Mouse (Mus musculus) limb, embryonic 15.5 days (tissue): ENCODE measurements around the gene Plpp3. TPM values are rescaled to one million over a fixed set of nuclear protein-coding genes. Genes with fewer than 3 reads are reported as not detected.

Experiments used
- ATAC-seq: fragments of 200-750 bp; cut with Nextera tagmentation; 2 replicates; pipeline ENCODE4 v1.8.0; 2017; ENCODE audit warnings: low read depth, moderate TSS enrichment; ENCODE audit not compliant: insufficient number of reproducible peaks, low FRiP score, low TSS enrichment
- H3K27ac ChIP-seq: fragments of 300-500 bp; sonication (generic); 2 replicates; pipeline ENCODE4 v1.5.1; 2015; ENCODE audit warnings: moderate library complexity, mild to moderate bottlenecking, inconsistent platforms
- H3K27me3 ChIP-seq: fragments of 300-500 bp; sonication (generic); 2 replicates; pipeline ENCODE4 v1.6.1; 2015; ENCODE audit warnings: inconsistent platforms
- H3K36me3 ChIP-seq: fragments of 300-500 bp; sonication (generic); 2 replicates; pipeline ENCODE4 v1.6.1; 2015; ENCODE audit warnings: inconsistent platforms
- H3K4me1 ChIP-seq: fragments of 300-500 bp; sonication (generic); 2 replicates; pipeline ENCODE4 v1.6.1; 2015; ENCODE audit warnings: inconsistent platforms
- H3K4me2 ChIP-seq: fragments of 300-500 bp; sonication (generic); 2 replicates; pipeline ENCODE4 v1.6.1; 2015; ENCODE audit warnings: mild to moderate bottlenecking, inconsistent platforms
- H3K4me3 ChIP-seq: fragments of 300-500 bp; sonication (generic); 2 replicates; pipeline ENCODE4 v1.5.1; 2015; ENCODE audit warnings: mild to moderate bottlenecking, inconsistent platforms
- H3K9ac ChIP-seq: fragments of 300-500 bp; sonication (generic); 2 replicates; pipeline ENCODE4 v1.6.1; 2015; ENCODE audit warnings: inconsistent platforms
- H3K9me3 ChIP-seq: fragments of 300-500 bp; sonication (generic); 2 replicates; pipeline ENCODE4 v1.6.1; 2016; ENCODE audit warnings: inconsistent platforms
- WGBS: fragments of 180-500 bp; shearing (Covaris S2); methylation state at CpG from one replicate; pipeline ENCODE4 v1.1.7; 2015; 5-methylcytosine and 5-hydroxymethylcytosine counted together
- polyA plus RNA-seq: library from polyadenylated mRNA; unstranded; fragments of >200 nt; fragmentation: Nextera tagmentation; extraction: Ambion mirVana; gene quantifications from 2 replicates; pipeline ENCODE4 v1.2.1, GENCODE M21; 2015

The Plpp3 gene
- polyA plus RNA-seq, 1 experiment from 2014 or later: 143 TPM

DNA sequence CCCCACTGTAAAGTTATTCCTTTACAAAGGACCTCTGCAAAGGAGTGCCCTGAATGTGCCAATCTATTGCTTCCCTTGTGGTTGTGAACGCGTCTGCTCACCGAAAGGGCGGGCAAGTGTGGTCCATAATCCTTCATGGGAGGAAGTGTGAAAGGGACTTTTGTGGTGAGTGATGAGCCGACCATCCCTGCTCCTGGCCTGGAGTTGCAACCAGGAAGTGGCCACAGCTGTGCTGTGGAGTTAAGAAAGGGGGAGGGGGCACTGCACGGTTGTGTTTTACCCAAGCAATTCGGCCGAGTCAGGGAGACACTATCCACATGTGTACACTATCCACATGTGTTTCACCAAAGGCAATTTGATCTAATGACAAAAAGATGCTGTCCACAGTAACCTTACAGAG is 49.8 kb downstream of the Plpp3 start:
- Histone ChIP-seq H3K27me3 (no peaks in the 10 kb centered on the region), H3K4me3 (no peak overlapping the region), H3K9ac (no peak overlapping the region), H3K36me3 (peaks cover 40% of the 10 kb centered on the region), H3K27ac (0 out of 2 replicates have a peak overlapping the region, but pooled peaks have one; percentile 14), H3K9me3 (no peaks in the 10 kb centered on the region), H3K4me1 (peaks cover 63% of the 10 kb centered on the region), H3K4me2 (no peak overlapping the region)
- no peak for ATAC-seq
- 32% methylated on average over 8 of the region's 8 CpGs for WGBS

DNA sequence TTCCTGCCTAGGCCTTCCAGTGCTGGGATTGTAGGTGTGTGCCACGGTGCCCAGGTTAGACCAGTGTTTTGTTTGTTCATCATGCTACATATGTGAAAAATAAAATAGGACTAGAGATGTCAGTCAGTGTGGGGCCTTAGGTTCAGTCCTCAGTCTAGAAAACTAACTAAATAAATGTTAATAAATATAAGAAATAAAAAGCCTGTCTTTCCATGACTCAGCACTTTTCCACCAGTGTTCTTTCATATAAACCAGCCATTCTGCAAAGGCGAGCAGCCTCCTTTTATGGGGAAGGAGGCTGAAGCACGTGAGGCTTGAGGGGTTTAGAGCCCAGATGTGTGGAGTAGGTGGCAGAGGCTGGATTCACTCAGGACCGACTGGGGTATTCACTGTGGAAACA is 50.5 kb downstream of the Plpp3 start:
- Histone ChIP-seq H3K36me3 (peaks cover 47% of the 10 kb centered on the region), H3K4me1 (peaks cover 57% of the 10 kb centered on the region)
- ATAC-seq: no peak

DNA sequence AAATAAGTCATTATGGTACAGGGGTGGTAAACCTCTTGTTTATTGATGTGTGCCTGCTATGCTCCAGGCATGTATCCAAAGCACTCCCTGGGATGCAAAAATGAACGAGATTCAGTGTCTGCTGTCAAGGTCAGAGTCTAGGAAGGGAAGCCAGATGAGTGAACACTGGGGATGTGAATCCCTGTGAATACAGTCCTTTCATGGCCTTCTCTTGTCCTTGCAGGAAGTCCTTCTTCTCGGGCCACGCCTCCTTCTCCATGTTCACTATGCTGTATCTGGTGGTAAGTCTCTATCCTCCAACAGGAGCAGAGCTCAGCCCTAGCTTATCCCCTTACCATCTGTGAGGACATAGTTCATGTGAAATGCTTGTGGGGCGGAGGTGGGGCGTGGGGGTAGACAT is 51.8 kb downstream of the Plpp3 start:
- WGBS: 85% methylated on average over 5 of the region's 5 CpGs
- Histone ChIP-seq H3K9ac (no peak overlapping the region), H3K36me3 (peaks cover 56% of the 10 kb centered on the region), H3K4me3 (no peak overlapping the region), H3K4me2 (no peak overlapping the region), H3K27ac (no peak overlapping the region), H3K27me3 (no peaks in the 10 kb centered on the region), H3K4me1 (peaks cover 48% of the 10 kb centered on the region), H3K9me3 (no peaks in the 10 kb centered on the region)
- no peak for ATAC-seq

More for the DNA sequence above, 50.5 kb downstream of the Plpp3 start:
- no peak overlapping the region for H3K9ac ChIP-seq
- H3K4me2 ChIP-seq: no peak overlapping the region
- H3K27ac ChIP-seq: no peak overlapping the region
- no peak overlapping the region for H3K4me3 ChIP-seq
- H3K27me3 ChIP-seq: no peaks in the 10 kb centered on the region
- 58% methylated on average over 4 of the region's 4 CpGs for WGBS
- no peaks in the 10 kb centered on the region for H3K9me3 ChIP-seq

DNA sequence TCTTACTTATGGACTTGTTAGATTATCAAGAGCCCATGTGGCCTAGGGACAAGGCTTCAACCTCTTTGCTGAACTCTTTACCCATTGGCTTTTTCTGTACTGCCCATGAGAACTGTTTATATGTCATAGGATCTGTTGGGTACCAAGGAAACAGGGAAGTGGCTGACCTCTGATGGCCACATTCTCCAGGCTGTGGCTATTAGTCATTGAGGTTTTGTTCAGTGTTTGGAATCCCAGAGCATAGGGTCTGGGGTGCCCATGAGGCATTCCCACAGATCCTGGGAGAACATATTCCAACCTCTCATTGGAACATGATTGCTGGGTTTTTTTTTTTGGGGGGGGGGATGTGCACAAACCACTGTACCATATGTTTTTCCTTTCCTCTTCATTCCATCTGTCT is 56.2 kb downstream of the Plpp3 start:
- peaks cover 21% of the 10 kb centered on the region for H3K4me1 ChIP-seq
- peaks cover 79% of the 10 kb centered on the region for H3K36me3 ChIP-seq
- H3K27ac ChIP-seq: peak overlapping the region; percentile 27; the same call in 1 of the 2 replicates
- no peak overlapping the region for H3K4me3 ChIP-seq
- no peaks in the 10 kb centered on the region for H3K9me3 ChIP-seq
- H3K4me2 ChIP-seq: no peak overlapping the region
- ATAC-seq: no peak
- H3K9ac ChIP-seq: no peak overlapping the region
- H3K27me3 ChIP-seq: no peaks in the 10 kb centered on the region

DNA sequence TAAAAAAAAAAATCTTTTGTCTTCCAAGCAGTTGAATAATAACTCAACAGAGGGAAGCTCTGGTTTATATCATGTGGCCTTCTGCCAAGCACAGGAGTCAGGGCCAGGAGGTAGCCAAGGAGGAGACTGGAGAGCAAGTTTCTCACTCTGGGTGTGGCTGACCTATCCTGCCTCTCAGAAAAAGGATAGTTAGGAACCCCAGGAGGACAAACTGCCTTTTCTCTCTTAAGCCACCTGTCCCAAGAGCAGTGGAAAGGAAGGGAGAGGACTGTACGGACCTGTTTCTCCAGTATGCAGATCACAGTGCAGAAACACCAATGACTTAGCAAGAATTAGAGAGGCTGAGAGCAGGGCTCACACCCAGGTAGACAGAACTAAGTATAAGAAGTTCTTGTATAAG is 57.3 kb downstream of the Plpp3 start:
- Histone ChIP-seq H3K9ac (no peak overlapping the region), H3K36me3 (peaks cover 77% of the 10 kb centered on the region), H3K4me1 (peaks cover 20% of the 10 kb centered on the region), H3K9me3 (no peaks in the 10 kb centered on the region), H3K4me2 (no peak overlapping the region), H3K27ac (peak overlapping the region; percentile 6; the same call in 1 of the 2 replicates), H3K27me3 (no peaks in the 10 kb centered on the region), H3K4me3 (no peak overlapping the region)
- ATAC-seq: peak; percentile 32; the same call in 1 of the 2 replicates
- 52% methylated on average over 1 of the region's 1 CpGs for WGBS

DNA sequence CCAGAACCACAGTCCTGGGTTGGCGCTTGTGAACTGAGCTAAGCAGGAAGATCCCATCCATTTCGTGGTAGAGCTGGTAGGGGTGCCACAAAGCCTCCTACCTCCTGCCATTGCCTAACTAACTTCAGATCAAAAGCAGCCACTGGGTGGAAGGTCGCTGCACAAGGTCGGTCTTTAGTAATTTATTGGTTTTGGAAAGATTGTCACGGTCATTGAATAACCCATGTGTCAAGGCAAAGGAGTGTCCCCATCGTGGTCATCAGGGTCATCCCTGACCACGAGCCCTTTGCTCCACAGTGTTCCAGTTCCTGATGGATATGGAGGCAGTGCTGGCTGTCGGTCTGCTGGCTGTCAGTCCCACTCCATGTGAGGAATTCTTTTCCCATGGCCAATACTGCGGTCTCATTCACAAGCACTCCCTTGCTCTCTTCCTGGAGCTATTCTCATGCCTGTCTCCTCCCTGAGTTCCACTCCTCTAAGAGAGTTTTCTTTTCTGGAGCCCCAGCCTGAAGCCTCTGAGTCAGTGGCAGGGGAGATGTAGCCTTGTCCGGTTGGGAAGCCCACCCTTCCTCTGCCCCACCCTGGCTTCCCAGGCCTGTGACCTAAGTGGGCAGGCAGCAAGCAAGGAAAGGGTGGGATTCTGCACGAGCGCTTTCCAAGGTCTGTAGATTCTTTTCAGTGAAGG is 58.7 kb downstream of the Plpp3 start:
- no peak overlapping the region for H3K9ac ChIP-seq
- ATAC-seq: no peak
- peaks cover 75% of the 10 kb centered on the region for H3K36me3 ChIP-seq
- H3K9me3 ChIP-seq: no peaks in the 10 kb centered on the region
- peaks cover 13% of the 10 kb centered on the region for H3K4me1 ChIP-seq
- no peak overlapping the region for H3K4me2 ChIP-seq
- no peaks in the 10 kb centered on the region for H3K27me3 ChIP-seq
- H3K27ac ChIP-seq: 0 out of 2 replicates have a peak overlapping the region, but pooled peaks have one; percentile 6
- WGBS: 78% methylated on average over 12 of the region's 12 CpGs
- no peak overlapping the region for H3K4me3 ChIP-seq

DNA sequence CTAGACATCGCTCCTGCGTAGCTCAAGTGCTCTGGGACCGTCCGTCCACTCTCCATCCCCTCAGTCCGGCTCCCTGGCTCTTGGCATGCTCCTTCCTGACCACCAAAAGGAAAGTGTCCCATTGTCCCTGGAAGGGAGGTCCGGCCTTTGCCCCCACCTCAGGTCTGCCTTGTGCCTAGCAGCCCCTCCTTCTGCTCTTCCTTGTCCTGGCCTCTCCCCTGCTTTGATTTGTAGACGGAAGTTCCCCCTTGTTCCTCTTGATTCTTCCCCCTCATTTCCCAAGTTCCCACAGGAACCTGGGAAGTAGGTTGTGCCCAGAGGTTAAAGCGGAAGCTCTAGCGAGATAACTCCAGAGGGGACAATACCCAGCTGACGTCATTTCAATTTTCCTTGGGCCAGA is 61.1 kb downstream of the Plpp3 start:
- no peak overlapping the region for H3K9ac ChIP-seq
- no peak overlapping the region for H3K4me2 ChIP-seq
- H3K4me1 ChIP-seq: peaks cover 13% of the 10 kb centered on the region
- H3K9me3 ChIP-seq: no peaks in the 10 kb centered on the region
- no peak overlapping the region for H3K4me3 ChIP-seq
- peaks cover 77% of the 10 kb centered on the region for H3K36me3 ChIP-seq
- H3K27ac ChIP-seq: no peak overlapping the region
- no peaks in the 10 kb centered on the region for H3K27me3 ChIP-seq
- 86% methylated on average over 10 of the region's 10 CpGs for WGBS
- no peak for ATAC-seq

DNA sequence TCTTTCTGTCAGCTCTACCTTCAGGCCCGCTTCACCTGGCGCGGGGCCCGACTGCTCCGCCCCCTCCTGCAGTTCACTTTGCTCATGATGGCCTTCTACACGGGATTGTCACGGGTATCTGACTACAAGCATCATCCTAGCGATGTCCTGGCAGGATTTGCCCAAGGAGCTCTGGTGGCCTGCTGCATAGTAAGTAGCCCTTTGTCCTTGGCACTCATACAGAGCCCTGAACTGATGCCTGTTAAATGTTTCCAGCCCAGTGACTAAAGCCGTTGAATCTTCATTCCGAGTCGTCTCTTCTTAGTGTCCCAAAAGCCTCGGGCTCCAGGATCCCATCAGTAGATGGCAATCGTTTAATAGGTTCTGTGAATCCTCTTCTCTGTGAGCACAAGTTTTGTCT is 62.2 kb downstream of the Plpp3 start:
- ATAC-seq: no peak
- no peaks in the 10 kb centered on the region for H3K27me3 ChIP-seq
- no peak overlapping the region for H3K4me3 ChIP-seq
- H3K36me3 ChIP-seq: peaks cover 82% of the 10 kb centered on the region
- H3K4me1 ChIP-seq: peaks cover 11% of the 10 kb centered on the region
- WGBS: 94% methylated on average over 13 of the region's 13 CpGs
- no peaks in the 10 kb centered on the region for H3K9me3 ChIP-seq
- no peak overlapping the region for H3K4me2 ChIP-seq
- H3K27ac ChIP-seq: no peak overlapping the region
- no peak overlapping the region for H3K9ac ChIP-seq

DNA sequence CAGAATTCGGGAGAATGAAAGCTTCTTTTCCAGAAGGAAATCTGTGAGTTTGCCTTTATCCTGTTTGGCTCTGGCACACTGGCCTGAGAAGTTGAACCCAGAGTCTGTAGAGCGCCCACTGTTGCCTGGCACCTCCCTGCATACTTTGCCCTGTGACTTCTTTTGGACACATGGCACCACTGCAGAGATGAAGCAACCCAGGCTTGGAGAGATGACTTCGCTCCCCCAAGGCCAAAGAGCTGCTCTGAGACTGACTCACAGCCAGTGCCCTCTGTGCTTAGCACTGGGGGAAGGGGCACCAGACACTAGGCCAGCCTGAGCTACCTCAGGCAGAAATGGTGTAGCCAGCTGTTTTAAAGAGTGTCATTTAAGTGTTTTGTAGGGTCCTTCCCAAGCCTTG is 63.7 kb downstream of the Plpp3 start:
- WGBS: 91% methylated on average over 3 of the region's 3 CpGs
- Histone ChIP-seq H3K27ac (no peak overlapping the region), H3K4me2 (no peak overlapping the region)

DNA sequence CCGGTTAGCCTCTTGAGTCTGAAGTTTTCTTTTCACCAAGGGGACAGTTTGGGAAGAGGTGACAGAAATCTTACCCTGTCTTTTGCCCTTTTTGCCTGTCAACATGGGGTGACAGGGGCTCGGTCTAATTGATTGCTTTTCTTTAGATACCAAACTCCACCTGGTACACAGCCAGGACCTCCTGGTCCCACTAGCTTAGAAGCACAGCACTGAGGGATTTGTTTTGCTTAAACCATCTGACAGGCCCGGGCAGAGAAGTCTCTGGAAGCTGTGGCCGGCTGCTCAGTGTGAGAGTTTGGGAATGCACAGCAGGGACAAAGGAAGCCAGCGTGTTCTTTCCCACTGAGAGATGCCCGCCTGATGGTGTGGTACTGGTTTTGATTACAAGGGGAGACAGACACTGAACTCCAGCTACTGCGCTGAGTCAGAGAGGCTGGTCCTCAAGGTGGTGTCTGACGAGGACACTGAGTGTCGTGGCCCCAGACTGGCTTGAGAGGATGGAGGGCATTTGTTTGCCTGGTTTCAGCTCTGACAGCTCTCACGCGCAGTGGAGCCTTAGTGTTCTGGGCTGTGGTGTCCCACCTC is 64.2 kb downstream of the Plpp3 start:
- no peak for ATAC-seq
- WGBS: 74% methylated on average over 11 of the region's 11 CpGs
- Histone ChIP-seq H3K36me3 (peaks cover 85% of the 10 kb centered on the region), H3K4me3 (no peak overlapping the region), H3K27me3 (no peaks in the 10 kb centered on the region), H3K9me3 (no peaks in the 10 kb centered on the region), H3K27ac (no peak overlapping the region), H3K4me1 (0 out of 2 replicates have a peak, but pooled peaks cover 2% of the 10 kb centered on the region), H3K9ac (no peak overlapping the region), H3K4me2 (no peak overlapping the region)

More for the DNA sequence above, 63.7 kb downstream of the Plpp3 start:
- H3K9me3 ChIP-seq: no peaks in the 10 kb centered on the region
- H3K27me3 ChIP-seq: no peaks in the 10 kb centered on the region
- H3K9ac ChIP-seq: no peak overlapping the region
- no peak overlapping the region for H3K4me3 ChIP-seq
- H3K36me3 ChIP-seq: peaks cover 83% of the 10 kb centered on the region
- ATAC-seq: no peak
- 0 out of 2 replicates have a peak, but pooled peaks cover 2% of the 10 kb centered on the region for H3K4me1 ChIP-seq

DNA sequence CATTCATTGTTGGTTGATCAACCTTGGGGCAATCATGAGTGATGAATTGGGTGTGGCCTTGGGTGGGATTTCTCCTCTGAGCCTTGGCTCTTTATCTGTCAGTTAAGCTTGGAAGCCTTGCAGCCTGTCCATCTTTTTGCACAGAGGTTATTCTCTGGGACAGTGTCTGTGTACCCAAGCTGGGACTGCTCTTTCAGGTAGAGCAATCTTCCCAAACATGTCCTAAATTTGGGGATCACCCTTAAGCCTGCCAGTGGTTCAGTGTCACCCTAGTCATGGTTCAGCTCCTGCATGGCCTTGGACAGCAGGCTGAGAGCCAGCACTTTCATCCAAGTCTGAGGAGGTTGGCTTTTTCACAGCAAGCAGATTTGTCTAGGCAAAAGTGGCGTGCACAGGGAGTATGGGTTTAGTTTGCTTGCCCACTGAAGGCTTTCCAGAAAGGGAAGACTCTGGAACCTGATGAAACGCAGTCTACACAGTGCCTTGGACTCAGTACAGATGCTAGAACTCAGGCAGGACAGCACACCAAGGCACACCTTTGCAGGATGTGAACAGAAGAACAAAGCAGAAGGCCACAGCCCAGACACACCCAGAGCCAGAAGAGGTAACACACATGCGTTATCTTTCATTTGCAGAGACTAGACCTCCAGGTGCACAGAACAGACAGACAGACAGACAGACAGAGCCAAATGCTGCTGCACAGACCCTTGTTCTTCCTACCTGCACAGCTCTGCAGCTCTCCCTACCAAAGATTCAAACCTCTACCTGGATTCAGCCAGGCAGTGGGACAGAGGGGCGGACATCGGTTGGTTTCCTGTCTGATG is 66.2 kb downstream of the Plpp3 start:
- no peak overlapping the region for H3K9ac ChIP-seq
- no peak overlapping the region for H3K4me3 ChIP-seq
- no peaks in the 10 kb centered on the region for H3K9me3 ChIP-seq
- H3K4me2 ChIP-seq: no peak overlapping the region
- no peak for ATAC-seq
- WGBS: 83% methylated on average over 5 of the region's 5 CpGs
- H3K27me3 ChIP-seq: no peaks in the 10 kb centered on the region
- peak overlapping the region; percentile 3; the same call in 1 of the 2 replicates for H3K27ac ChIP-seq
- H3K36me3 ChIP-seq: peaks cover 94% of the 10 kb centered on the region
- 0 out of 2 replicates have a peak, but pooled peaks cover 2% of the 10 kb centered on the region for H3K4me1 ChIP-seq

DNA sequence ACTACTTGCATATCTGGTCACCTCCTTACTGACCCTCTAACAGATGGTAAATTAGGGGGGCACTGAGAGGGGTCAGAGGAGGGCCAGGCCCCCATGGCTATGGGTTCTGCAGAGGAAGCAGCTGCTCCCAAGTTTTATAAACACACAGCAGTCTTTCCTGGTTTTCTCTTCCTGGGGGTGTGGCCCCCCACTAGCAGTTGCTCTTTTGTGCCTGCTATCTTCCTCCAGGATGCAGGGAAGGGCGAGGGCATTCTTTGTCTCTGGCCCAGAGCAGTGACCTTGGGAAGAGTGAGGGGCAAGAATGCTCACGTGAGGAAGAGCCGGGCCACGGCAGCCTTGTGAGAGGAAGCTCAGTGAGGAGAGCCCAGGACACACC is 66.8 kb downstream of the Plpp3 start:
- no peak overlapping the region for H3K4me3 ChIP-seq
- H3K9ac ChIP-seq: no peak overlapping the region
- no peak for ATAC-seq
- WGBS: 78% methylated on average over 4 of the region's 4 CpGs
- no peak overlapping the region for H3K4me2 ChIP-seq
- H3K9me3 ChIP-seq: no peaks in the 10 kb centered on the region
- H3K36me3 ChIP-seq: peaks cover 95% of the 10 kb centered on the region
- 0 out of 2 replicates have a peak, but pooled peaks cover 2% of the 10 kb centered on the region for H3K4me1 ChIP-seq
- no peaks in the 10 kb centered on the region for H3K27me3 ChIP-seq
- H3K27ac ChIP-seq: 0 out of 2 replicates have a peak overlapping the region, but pooled peaks have one; percentile 3
